Mouse (Mus musculus) megakaryocyte-erythroid progenitor cell, adult 5-6 weeks (primary cell): ENCODE measurements around the gene Sez6l2. TPM values are rescaled to one million over a fixed set of nuclear protein-coding genes. Genes with fewer than 3 reads are reported as not detected.
A peak's percentile ranks its signal among the peaks of the same experiment; 100 is the strongest.

Experiments
- ATAC-seq: replicated peaks from 2 replicates; pipeline ENCODE4 v1.8.0; 2016; ENCODE audit warnings: mild to moderate bottlenecking, inconsistent platforms; ENCODE audit not compliant: severe bottlenecking, poor library complexity, low FRiP score, low TSS enrichment
- total RNA-seq, 2 experiments: library from RNA; stranded (forward) in 1 of 2; stranded (reverse) in 1 of 2; fragments of 200-1000, 215-1000 nt in 1 of 2; fragments of >200 nt in 1 of 2; fragmentation: Nextera tagmentation in 1 of 2; gene quantifications; 2 replicates each; pipeline ENCODE4 v1.2.3; 2014 to 2017

Sez6l2 gene
- total RNA-seq, 2 experiments from 2014 or later: 3.2 TPM; not detected in 1

DNA sequence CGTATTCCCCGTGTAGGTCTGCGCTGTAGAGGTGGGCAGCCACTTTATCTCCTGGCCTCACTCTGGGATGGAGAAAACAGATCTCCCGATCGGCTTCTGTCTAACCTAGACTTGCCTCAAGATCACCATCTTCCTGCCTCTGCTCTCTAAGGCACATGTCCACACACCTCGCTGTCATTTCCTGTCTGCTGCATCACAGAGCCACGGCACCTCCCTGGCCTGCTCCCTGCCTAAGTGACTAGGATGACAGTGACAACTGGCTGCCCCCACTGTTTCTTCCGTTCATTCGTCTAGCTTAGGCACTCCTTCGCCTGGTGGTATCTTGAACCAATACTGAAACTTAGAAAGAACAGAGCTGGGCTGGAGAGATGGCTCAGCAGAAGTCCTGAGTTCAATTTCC is 49.2 kb downstream of the Sez6l2 start:
- ATAC-seq: no peak

DNA sequence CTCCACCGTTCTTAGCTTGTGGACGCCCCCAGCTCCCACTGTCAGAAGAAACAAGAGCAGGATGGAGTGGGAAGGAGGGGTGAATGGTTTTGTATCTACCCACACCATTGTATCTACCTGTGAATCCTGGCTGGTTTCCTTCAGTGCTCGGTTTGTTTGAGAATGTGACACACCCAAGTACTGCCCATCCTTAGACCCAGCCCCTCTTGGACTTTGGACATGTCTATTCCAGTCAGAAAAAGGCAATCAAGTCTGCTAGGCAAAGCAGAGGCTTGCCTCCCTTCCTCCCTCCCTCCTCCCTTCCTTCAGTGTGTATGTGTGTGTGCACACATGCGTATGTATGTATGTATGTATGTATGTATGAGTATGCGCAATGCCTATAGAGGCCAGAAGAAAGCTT is 53.3 kb downstream of the Sez6l2 start:
- ATAC-seq: no peak

DNA sequence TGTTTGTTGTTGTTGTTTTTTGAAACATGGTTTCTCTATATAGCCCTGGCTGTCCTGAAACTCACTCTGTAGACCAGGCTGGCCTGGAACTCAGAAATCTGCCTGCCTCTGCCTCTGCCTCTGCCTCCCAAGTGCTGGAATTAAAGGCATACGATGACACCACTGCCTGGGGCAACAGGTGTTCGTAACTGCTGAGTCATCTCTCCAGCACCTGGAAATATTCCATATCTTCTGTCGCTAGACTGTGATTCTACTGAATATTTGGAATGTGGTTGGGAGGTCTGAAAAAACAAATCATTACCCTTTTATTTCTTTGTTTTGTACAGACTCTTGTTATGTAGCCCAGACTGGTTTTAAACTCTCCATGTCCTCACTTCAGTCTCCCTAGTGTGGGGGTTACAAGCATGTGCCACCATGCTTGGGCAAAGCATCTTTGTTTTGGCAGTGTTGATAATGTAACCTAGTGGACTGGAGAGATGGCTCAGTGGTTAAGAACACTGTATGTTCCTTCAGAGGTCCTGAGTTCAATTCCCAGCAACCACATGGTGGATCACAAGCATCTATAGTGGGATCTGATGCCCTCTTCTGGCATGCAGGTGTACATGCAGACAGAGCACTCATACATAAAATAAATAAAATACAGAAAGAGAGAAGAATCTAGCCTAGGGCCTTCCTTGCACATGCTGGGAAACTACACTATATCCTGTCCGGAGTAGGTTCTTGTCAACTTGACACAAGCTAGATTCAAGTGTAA is 53.9 kb downstream of the Sez6l2 start:
- ATAC-seq: no peak

DNA sequence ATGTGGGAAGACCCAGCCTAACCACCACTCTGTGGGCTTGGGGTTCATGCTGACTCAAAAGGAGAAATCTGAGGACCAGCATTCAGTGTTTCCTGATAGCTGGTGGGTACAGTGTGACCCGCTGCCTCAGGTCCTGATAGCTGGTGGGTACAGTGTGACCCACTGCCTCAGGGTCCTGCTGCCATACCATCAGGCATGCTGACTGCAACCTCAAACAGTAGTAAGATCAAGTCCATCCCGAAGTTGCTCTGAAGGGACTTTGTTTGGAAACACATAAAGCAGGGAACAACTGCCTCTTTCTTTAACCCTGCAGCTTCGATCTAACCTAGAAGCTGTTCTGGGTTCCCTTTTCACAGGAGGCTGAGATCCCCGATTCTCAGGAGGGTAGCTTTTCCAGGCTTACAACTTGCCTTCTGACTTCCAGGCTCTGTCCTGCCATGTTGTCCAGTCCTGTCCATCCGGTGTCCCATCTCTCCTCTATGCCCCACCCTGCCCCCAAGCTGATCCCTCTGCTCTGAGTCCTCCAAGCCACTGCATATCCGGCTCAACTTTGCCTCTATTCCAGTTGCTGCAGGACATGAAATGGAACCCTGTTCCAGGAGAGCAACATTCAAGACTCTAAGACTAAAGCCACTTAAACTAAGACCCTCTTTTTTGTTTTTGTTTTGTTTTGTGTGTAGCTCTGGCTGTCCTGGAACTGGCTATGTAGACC is 57.1 kb downstream of the Sez6l2 start:
- no peak for ATAC-seq

DNA sequence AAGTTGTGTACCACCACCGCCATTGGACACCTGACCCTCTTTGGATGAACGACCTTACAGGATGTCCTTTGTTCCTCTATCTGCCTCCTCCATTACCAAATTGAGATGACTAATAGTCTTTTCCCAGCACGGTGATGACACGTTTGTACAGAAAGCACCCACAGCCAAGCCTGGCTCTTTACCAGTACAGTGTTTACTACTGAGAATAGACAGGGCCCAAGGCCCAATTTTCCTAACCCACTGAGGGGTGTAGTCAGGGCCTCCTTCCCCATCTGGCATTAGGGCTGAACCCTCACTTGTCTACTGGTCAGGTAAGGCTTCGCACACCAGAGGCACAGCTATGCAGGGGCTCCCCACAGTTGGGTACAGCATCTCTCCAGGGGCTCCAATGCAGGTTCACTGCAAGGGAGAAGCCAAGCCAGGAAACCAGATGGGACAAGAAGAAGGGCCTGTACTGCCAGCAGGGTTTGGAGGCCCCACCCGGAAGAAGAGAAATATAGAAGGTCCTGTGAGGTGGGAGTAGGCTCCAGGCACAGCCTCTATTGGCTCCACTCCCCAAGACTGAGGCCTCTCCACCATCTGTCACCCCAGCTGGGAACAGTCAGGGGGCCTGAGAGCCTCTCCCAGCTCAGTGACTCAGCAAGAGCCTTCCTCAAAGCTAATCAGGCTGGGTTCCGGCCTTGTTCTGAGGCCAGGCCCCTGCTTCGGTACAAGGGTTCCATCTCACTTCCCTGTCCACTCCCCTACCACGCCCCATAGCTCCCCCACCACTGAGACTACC is 58.1 kb downstream of the Sez6l2 start:
- peak; percentile 82 for ATAC-seq

DNA sequence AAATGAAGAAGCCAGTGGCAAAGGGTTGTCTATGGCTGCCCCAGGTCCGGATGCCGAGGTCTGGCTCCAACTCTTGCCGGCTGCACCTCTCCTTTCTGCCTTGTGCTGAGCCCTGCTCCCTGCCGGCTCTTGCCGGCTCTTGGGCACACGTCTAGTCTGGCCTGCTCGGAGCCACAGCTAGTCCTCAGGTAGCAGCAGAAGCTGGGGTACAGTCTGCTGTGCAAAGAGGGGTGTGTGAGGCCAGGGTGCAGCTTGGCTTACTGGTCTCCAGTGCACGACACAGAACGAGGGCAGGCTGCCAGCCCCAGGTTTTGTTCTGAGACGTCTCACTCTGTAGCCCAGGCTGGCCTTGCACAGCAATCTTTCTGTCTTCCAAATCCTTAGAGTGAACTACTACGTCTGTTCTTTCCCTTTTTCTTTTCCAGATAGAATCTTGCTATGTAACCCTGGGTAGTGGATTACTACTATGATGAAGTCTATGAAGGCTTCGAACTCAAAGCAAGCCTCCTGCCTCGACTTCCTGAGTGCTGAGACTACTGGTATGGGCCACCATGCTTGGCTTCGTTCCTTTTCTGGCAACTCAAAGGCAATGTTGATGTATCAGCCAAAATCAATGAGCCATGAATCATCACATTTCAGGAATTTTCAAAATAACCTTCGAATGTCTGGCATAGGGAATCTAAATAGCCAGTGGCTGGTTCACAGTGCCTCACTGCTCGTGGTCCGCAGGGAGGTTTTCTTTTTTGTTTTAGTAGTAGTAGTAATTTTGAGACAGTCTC is 59.1 kb downstream of the Sez6l2 start:
- ATAC-seq: no peak

DNA sequence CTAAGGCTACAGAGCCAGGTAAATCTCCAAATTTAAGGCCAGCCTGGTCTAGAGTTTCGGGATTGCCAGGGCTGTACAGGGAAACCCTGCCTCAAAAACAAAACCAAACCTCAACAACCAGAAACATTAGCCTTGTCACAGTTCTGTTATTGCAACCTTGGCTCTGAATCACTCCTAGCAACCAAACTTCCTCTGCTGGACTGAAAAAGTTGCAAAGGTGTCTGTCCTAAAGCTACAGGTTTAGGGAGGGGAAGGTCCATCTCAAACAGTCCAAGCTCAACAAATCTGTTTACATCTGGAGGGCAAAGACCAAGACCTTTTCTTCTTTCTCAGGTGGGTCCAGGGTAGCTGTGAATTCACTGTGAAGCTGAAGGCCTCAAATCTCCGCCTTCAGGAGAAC is 60.7 kb downstream of the Sez6l2 start:
- ATAC-seq: no peak

DNA sequence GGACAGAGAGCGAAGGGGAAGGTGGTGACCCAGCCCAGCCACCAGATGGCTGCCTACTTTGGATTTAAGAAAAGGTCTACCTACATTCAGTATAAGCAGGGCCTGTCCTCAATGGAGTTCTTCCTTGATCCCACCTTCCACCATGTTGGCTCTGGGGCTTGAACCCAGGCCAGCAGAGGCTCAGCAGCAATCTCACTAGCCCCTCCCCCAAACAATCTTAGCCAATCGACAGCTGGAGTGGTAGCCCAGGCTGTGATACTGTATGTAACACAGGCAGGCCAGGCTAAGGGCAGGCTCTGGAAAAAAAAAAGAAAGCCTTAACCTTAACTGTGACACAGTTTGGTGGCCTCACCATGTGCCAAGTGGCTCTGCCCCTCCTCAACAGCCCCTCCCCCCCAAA is 61.4 kb downstream of the Sez6l2 start:
- ATAC-seq: no peak

DNA sequence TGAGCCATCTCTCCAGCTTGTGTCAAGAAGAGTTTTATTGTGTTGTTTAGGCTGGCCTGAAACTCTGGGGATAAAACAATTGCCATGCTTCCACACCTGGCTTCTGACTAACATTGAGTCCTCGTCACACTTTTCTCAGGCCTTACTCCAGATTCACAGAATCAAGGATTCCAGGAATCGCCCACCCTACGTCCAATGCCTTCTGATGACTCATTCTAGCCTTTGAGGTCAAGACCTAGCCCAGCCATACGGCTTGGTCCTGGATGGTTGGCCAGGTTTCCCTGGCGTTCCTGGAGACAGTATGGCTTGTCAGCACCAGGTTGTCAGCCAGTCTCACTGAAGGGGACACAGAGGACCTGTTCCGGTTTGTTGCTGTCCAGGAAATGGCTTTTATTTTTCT is 62.0 kb downstream of the Sez6l2 start:
- no peak for ATAC-seq

DNA sequence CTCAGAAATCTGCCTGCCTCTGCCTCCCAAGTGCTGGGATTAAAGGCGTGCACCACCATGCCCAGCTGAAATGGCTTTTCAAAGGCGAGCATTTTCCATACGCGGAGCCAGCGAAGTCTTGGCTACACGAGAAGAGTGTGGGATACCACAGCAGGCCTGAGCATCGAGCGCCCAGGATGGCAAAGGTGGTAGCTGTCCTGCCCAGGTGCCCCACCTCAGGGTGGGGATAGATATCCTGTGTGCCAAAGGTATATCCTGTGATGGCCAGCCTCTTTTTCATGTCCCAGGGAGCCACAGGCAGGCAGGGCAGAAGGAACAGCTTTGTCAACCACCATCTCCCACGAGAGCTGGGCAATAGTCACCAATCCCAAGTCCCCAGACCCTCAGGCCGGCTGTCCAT is 62.5 kb downstream of the Sez6l2 start:
- ATAC-seq: no peak

DNA sequence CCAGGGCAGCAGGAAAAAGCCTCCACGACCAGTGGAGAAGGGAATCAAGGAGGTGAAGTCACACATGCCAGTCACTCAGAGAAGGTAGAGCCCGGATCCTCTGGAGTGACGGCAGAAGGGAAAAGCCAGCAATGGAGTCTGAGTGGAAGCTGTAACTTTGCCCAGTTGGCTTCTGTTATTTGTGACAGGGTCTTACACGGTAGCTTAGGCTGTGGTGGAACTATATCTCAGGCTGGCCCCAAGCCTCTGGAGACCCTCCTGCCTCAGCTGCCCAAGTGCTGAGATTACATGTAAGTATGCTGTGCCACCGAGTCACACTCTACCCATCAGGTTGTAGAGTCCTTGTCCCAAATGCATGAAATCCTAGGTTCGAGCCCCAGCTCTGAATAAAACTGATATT is 63.0 kb downstream of the Sez6l2 start:
- no peak for ATAC-seq

DNA sequence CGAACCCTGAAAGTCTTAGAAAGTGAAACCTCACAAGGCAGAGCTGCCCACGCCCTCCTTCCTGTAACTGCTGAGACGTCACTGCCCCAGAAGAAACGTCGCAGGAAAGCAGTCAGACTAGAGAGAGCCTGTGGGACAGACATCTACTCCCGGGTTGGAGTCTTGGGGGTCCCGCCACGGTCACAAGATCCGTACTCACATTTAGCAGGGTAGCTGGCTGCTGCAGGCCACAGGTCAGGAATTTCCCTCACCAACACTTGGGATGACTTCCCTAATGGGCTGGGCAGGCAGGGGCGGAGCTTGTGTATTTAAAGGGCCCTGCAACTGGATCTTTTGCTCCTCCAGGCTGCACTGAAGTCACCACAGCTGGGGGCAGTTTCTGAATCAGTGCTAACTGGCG is 64.0 kb downstream of the Sez6l2 start, which contains the start of gene Mvp:
Mvp (minus strand) TSS at position 302 of the 400 bp plus-strand sequence.
- ATAC-seq: peak; percentile 30; the same call in 1 of the 2 replicates

DNA sequence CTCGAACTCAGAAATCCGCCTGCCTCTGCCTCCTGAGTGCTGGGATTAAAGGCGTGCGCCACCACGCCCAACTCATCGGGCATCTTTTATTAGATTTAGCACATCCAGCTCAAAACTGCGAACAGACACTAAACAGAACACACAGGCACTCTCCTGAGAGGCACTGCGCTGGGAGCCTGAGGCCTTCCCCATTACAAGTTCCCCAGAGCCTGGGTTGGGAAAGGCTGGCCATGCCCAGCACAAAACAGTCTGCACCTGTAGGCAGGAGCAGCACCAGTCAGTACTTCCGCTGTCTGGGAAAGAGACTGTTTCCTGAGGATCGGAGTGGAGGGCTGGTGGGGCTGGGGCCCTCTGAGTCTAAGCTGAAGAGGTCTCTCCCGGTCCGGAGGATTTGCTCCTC is 64.6 kb downstream of the Sez6l2 start:
- ATAC-seq: no peak

DNA sequence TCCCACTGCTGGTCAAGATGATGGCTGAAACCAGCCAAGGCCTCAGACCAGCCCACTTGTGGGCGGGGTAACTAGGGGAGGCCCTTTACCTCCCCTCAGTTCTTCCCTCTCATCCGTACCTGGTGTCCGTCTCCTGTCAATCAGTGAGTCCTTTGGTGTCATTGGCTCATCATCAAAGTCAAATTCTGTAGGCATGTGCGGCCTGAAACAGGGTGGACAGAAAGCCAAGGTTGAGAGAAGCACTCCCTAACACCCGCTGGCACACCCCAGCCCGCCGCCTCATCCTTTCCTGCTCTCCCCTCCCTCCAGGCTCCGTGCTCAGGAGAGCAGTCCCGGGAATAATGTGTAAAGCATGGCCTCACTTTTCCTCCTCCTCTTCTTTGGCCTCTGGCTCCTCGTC is 65.7 kb downstream of the Sez6l2 start:
- 0 out of 2 replicates have a peak, but pooled peaks have one; percentile 2 for ATAC-seq

DNA sequence TGATC is 65.9 kb downstream of the Sez6l2 start, which contains the start of gene Pagr1b:
Pagr1b (minus strand) TSS at position 4 of the 5 bp plus-strand sequence.
- ATAC-seq: no peak

DNA sequence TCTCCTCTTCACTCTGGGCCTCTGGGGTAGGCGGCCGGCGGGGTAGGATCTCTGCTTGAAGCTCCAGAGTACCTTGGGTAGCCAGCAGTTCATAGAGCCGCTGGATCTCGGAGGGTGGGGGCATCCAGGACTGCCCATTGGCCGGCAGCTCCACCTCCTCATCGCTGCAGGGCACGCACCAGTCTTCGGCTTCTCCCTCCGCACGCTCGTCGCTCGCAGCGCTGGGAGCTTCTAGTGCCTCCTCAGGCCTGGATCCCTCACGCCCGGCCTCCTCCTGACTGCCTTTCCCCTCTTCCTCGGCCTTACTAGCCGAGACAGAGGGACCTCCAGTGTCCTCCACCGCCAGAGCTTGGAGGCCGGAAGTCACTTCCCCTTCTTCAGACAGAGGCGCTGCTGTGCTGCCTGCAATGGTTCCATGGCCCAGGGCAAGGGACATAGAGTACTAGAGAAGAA is 66.1 kb downstream of the Sez6l2 start:
- ATAC-seq: peak; percentile 36

DNA sequence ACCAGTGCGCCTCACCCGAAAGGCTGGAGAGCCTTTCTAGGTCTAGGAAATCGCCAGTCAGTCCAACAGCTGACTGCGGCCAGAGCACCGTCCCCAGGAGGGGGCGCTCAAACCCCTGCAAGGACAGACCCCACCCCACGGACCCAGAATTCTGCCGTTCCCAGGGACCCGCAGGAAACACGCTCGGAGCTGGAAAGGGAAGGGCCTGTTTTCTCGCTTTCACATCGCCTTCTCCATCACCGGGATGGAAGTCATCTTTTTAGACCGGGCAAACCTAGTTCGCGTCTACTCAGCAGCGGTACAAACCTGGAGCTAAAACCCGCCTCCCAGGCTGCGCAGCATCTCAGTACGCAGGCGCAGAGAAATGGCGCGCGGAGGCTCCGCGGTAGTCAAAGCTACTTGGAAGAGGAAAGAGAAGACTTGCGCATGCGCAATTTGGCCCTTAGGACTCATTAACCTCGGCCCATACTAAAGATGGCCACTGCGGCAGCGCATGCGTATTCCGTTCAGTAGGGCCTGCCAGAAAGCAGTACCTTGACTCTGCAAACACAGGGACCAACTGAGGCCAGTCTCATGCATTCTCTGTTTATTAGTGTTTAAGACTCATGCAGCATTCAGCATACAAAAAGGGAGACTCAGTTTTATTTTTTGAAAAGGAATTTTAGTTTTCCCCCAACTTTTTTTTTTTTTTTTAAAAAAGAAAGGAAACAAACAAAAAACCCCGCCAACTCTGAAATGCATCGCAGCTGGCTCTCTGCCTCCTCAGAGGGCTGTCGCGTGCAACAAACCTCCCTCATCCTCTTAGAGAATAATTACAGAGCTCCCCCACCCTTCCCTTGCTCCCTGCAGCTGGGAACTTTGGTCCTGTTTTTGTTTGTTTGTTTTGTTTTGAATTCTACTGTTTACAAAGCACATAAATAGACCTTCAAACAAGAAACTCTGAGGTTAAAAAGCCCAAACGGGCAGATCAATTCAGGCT is 66.9 kb downstream of the Sez6l2 start, which contains the start of gene Pagr1a:
Pagr1a (minus strand) TSS at position 382 of the 979 bp plus-strand sequence.
- peak; percentile 60 for ATAC-seq

DNA sequence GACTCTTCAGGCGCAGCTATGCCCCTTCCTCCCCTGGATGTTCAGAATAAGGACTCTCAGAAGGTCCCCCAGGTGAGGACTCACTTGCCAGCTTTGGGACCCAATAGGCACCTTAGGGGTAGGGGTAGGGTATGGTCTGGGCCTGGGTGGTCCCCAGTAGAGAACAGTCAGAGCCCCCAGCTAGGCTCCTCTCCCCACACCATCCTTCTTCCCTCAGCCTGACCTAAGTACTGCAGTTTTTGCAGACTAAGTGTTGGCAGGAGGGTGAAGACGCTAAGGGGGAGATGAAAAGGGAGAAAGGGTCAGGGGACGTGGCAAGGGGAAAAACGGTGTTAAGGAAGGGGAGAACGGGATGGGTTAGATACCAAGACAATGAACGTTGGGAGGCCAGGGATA is 67.6 kb downstream of the Sez6l2 start:
- ATAC-seq: no peak
